Mouse (Mus musculus): Measurements from ENCODE around the gene Gjb1. TPM values are rescaled to one million over a fixed set of nuclear protein-coding genes. Genes with fewer than 3 reads are reported as not detected.

Gjb1 gene
- polyA plus RNA-seq, 1 experiment from 2014 or later: 1.3 TPM

DNA sequence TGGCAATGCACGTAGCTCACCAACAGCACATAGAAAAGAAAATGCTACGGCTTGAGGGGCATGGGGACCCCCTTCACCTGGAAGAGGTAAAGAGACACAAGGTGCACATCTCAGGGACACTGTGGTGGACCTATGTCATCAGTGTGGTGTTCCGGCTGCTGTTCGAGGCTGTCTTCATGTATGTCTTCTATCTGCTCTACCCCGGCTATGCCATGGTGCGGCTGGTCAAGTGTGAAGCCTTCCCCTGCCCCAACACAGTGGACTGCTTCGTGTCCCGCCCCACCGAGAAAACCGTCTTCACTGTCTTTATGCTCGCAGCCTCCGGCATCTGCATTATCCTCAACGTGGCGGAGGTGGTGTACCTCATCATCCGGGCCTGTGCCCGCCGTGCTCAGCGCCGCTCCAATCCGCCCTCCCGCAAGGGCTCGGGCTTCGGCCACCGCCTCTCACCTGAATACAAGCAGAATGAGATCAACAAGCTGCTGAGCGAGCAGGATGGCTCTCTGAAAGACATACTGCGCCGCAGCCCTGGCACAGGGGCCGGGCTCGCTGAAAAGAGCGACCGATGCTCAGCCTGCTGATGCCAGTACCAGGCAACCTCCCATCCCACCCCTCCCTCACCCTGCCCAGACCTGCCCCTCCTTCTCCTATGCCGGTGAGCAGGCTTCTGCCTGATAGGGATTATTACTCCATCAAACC is 8.4 kb downstream of the Gjb1 start:
- WGBS: 22% methylated on average over 32 of the region's 32 CpGs
- Histone ChIP-seq H3K27me3 (ENCODE audit: control insufficient read depth, insufficient read depth, low read depth, low read length) (no peaks in the 10 kb centered on the region), H3K4me3 (ENCODE audit: low read depth, low read length) (peak overlapping the region; percentile 32), H3K9ac (ENCODE audit: low read depth, low read length) (peak overlapping the region; percentile 62), H3K9me3 (replicated peaks; ENCODE audit: control insufficient read depth, low read length, poor library complexity, severe bottlenecking) (no peaks in the 10 kb centered on the region), H3K36me3 (ENCODE audit: control insufficient read depth, insufficient read depth, low read length) (no peaks in the 10 kb centered on the region), H3K4me1 (ENCODE audit: control insufficient read depth, insufficient read depth, low read length) (peaks cover 3% of the 10 kb centered on the region), H3K4me2 (ENCODE audit: low read length) (peak overlapping the region; percentile 54), H3K27ac (ENCODE audit: low read length) (peak overlapping the region; percentile 58)
- peak; percentile 77 for ATAC-seq

GRCm38 (mm10) chrX:101386222-101386621 is 10.0 kb downstream of the Gjb1 start:
- no peaks in the 10 kb centered on the region for H3K27me3 ChIP-seq (ENCODE audit: control insufficient read depth, insufficient read depth, low read depth, low read length)
- no peak overlapping the region for H3K27ac ChIP-seq (ENCODE audit: low read length)
- H3K36me3 ChIP-seq (ENCODE audit: control insufficient read depth, insufficient read depth, low read length): no peaks in the 10 kb centered on the region
- H3K9ac ChIP-seq (ENCODE audit: low read depth, low read length): no peak overlapping the region
- peaks cover 3% of the 10 kb centered on the region for H3K4me1 ChIP-seq (ENCODE audit: control insufficient read depth, insufficient read depth, low read length)
- no peak overlapping the region for H3K4me3 ChIP-seq (ENCODE audit: low read depth, low read length)
- no peak overlapping the region for H3K4me2 ChIP-seq (ENCODE audit: low read length)
- WGBS: 34% methylated on average over 4 of the region's 4 CpGs
- ATAC-seq: no peak
- no peaks in the 10 kb centered on the region for H3K9me3 ChIP-seq (replicated peaks; ENCODE audit: control insufficient read depth, low read length, poor library complexity, severe bottlenecking)

DNA sequence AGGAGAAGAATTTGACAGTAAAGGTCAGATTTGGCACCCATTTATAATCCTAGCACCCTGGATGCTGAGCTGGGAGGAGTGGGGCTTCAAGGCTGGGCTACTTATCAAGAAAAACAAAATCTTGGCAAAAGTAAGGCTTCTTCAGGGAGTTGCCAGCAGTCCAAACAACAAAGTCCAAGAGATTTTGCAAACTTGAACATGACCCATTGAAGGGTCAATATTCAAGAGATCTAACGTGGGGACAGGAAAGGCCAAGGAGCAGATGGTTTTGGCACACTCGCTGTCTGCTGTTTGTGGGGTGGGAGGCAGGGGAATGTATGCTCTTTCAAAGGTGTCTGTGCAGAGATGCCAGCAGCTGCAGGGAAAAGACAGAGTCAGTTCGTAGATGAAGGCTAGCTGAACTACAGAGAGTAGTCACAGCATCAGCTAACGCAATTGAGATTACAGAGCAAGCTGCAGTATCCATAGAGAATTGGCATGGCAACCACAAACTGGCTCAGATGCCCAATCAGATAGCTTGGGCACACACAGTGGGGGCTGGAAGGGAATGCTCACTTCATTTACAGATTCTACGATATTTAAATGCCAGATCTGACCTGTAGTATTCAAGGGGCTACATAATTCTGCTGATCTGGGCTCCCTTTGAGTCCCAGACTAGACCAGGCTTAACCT is 12.8 kb downstream of the Gjb1 start:
- Histone ChIP-seq H3K36me3 (ENCODE audit: control insufficient read depth, insufficient read depth, low read length) (no peaks in the 10 kb centered on the region), H3K9me3 (replicated peaks; ENCODE audit: control insufficient read depth, low read length, poor library complexity, severe bottlenecking) (no peaks in the 10 kb centered on the region), H3K4me1 (ENCODE audit: control insufficient read depth, insufficient read depth, low read length) (peaks cover 3% of the 10 kb centered on the region; the same call in 1 of the 2 replicates), H3K4me2 (ENCODE audit: low read length) (no peak overlapping the region), H3K27ac (ENCODE audit: low read length) (peak overlapping the region; percentile 26; the same call in 1 of the 2 replicates), H3K9ac (ENCODE audit: low read depth, low read length) (no peak overlapping the region), H3K4me3 (ENCODE audit: low read depth, low read length) (no peak overlapping the region), H3K27me3 (ENCODE audit: control insufficient read depth, insufficient read depth, low read depth, low read length) (no peaks in the 10 kb centered on the region)
- WGBS: 55% methylated on average over 5 of the region's 5 CpGs
- ATAC-seq: peak; percentile 49; the same call in 1 of the 2 replicates

DNA sequence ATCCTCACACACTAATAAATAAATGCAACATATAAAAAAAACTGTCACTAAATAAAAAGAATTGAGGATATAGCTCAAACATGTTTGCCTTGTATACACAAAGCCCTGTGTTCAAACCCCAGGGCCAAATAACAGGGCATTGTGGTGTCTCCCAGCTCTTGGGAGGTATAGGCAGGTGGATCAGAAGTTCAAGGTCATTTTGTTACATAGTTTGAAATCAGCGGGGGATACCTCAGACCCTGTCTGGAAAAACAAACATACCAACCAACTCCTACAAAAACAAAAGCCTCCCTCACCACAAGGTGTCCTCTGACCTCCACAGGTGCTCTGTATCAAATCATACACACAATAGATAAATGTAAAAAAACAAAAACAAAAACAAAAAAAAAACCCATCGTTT is 18.2 kb downstream of the Gjb1 start:
- Histone ChIP-seq H3K4me3 (ENCODE audit: low read depth, low read length) (no peak overlapping the region), H3K9me3 (replicated peaks; ENCODE audit: control insufficient read depth, low read length, poor library complexity, severe bottlenecking) (no peaks in the 10 kb centered on the region), H3K4me1 (ENCODE audit: control insufficient read depth, insufficient read depth, low read length) (no peaks in the 10 kb centered on the region), H3K4me2 (ENCODE audit: low read length) (no peak overlapping the region), H3K36me3 (ENCODE audit: control insufficient read depth, insufficient read depth, low read length) (no peaks in the 10 kb centered on the region), H3K9ac (ENCODE audit: low read depth, low read length) (no peak overlapping the region), H3K27me3 (ENCODE audit: control insufficient read depth, insufficient read depth, low read depth, low read length) (peaks cover 4% of the 10 kb centered on the region), H3K27ac (ENCODE audit: low read length) (no peak overlapping the region)
- WGBS: 69% methylated on average over 2 of the region's 2 CpGs
- ATAC-seq: no peak

DNA sequence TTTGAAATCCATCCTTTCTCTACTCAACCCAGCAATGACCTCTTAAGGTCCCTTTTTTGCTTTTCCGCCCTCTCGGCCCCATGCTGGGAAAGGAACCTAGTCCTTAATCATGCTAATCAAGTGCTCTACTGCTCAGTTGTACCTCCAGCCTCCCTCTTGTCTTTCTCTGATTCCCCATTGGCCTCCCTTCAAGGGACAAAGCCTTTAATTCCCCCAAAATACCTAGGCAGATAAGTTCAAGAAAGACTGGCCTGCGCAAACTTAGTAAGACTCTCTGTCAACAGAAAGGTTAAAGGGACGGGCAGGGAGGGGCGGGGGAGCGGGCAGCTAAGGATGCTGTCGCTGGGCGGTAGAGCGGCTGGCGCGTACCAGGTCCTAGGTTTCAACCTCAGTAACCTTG is 20.3 kb downstream of the Gjb1 start:
- no peaks in the 10 kb centered on the region for H3K4me1 ChIP-seq (ENCODE audit: control insufficient read depth, insufficient read depth, low read length)
- H3K36me3 ChIP-seq (ENCODE audit: control insufficient read depth, insufficient read depth, low read length): no peaks in the 10 kb centered on the region
- no peaks in the 10 kb centered on the region for H3K9me3 ChIP-seq (replicated peaks; ENCODE audit: control insufficient read depth, low read length, poor library complexity, severe bottlenecking)
- no peak overlapping the region for H3K27ac ChIP-seq (ENCODE audit: low read length)
- no peak for ATAC-seq
- H3K4me3 ChIP-seq (ENCODE audit: low read depth, low read length): no peak overlapping the region
- no peak overlapping the region for H3K4me2 ChIP-seq (ENCODE audit: low read length)
- no peak overlapping the region for H3K9ac ChIP-seq (ENCODE audit: low read depth, low read length)
- 18% methylated on average over 11 of the region's 11 CpGs for WGBS
- peaks cover 4% of the 10 kb centered on the region for H3K27me3 ChIP-seq (ENCODE audit: control insufficient read depth, insufficient read depth, low read depth, low read length)

DNA sequence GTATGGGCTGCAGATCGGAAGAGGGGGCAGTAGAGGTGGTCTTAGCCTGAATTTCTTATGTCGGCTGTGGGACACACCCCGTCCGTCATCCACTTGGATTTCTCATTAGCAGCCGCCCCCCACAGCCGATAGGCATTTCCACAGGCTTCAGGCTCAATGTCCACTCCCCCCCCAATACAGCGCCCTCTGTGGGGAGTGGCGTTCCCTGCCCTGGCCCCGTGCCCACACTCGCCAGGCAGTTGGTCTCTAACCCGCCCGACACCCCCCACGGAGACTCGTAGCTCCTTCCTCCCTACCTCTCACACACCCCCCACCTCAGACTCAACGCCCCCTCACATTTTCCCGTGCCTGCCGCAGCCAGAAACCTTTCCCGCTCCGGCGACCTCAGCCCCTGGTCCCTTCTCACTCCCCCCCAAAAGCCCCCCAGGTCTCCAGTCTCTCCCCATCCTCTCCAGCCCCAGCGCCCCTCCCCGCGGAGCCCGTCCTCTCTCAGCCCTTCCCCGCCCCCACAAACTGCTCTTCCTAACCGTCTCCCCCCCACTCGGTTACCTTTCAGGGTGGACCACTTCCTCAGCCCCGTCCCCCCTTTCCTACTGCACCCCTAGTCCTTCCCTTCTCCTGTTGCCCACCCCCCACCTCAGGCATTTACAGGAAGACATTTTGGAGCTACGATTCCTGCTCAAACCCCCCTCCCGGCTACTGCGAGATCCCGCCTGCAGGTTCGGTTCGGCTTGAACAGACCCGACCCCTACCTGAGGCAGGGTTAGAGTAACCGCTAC is 43.0 kb downstream of the Gjb1 start:
- peak overlapping the region; percentile 91 for H3K27ac ChIP-seq (ENCODE audit: low read length)
- H3K4me2 ChIP-seq (ENCODE audit: low read length): peak overlapping the region; percentile 61
- H3K4me1 ChIP-seq (ENCODE audit: control insufficient read depth, insufficient read depth, low read length): peaks cover 17% of the 10 kb centered on the region
- H3K9ac ChIP-seq (ENCODE audit: low read depth, low read length): peak overlapping the region; percentile 76
- no peak for ATAC-seq
- H3K4me3 ChIP-seq (ENCODE audit: low read depth, low read length): peak overlapping the region; percentile 58
- WGBS: 31% methylated on average over 31 of the region's 36 CpGs
- H3K9me3 ChIP-seq (replicated peaks; ENCODE audit: control insufficient read depth, low read length, poor library complexity, severe bottlenecking): no peaks in the 10 kb centered on the region
- H3K27me3 ChIP-seq (ENCODE audit: control insufficient read depth, insufficient read depth, low read depth, low read length): no peaks in the 10 kb centered on the region
- 0 out of 2 replicates have a peak, but pooled peaks cover 2% of the 10 kb centered on the region for H3K36me3 ChIP-seq (ENCODE audit: control insufficient read depth, insufficient read depth, low read length)

GRCm38 (mm10) chrX:101419725-101420699 is 43.8 kb downstream of the Gjb1 start:
- Histone ChIP-seq H3K4me1 (ENCODE audit: control insufficient read depth, insufficient read depth, low read length) (peaks cover 17% of the 10 kb centered on the region), H3K4me3 (ENCODE audit: low read depth, low read length) (peak overlapping the region; percentile 58), H3K27me3 (ENCODE audit: control insufficient read depth, insufficient read depth, low read depth, low read length) (no peaks in the 10 kb centered on the region), H3K4me2 (ENCODE audit: low read length) (peak overlapping the region; percentile 56), H3K27ac (ENCODE audit: low read length) (peak overlapping the region; percentile 91), H3K9me3 (replicated peaks; ENCODE audit: control insufficient read depth, low read length, poor library complexity, severe bottlenecking) (no peaks in the 10 kb centered on the region), H3K9ac (ENCODE audit: low read depth, low read length) (peak overlapping the region; percentile 76), H3K36me3 (ENCODE audit: control insufficient read depth, insufficient read depth, low read length) (0 out of 2 replicates have a peak, but pooled peaks cover 2% of the 10 kb centered on the region)
- WGBS: 20% methylated on average over 50 of the region's 54 CpGs
- ATAC-seq: peak; percentile 96

DNA sequence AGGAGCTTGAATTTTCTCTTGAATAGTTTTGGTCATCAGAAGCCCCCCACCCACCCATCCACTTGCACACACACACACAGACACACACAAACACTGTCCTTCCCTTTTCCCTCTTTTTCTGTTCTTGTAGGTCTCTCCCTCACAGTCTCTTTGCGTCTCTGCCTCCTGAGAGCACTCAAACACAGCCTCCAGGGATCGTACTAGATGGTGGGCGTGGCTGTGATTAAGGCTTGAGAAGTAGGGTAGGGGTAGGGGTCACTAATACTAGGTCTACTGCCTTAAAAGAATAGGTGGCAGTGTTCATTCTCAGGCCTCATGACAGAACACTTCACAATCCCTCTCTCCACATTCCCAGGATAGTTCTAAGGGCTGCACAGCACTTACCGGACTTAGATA is 44.5 kb downstream of the Gjb1 start, which contains the start of gene Zmym3:
Gene Zmym3 (minus strand): TSS at position 150 of the 396 bp plus-strand sequence.
- H3K27me3 ChIP-seq (ENCODE audit: control insufficient read depth, insufficient read depth, low read depth, low read length): no peaks in the 10 kb centered on the region
- H3K4me1 ChIP-seq (ENCODE audit: control insufficient read depth, insufficient read depth, low read length): peaks cover 17% of the 10 kb centered on the region
- peak within 1 kb of the TSS; percentile 56 for H3K4me2 ChIP-seq (ENCODE audit: low read length)
- H3K27ac ChIP-seq (ENCODE audit: low read length): peak within 1 kb of the TSS; percentile 91
- no peaks in the 10 kb centered on the region for H3K36me3 ChIP-seq (ENCODE audit: control insufficient read depth, insufficient read depth, low read length)
- peak; percentile 5; the same call in 1 of the 2 replicates for ATAC-seq
- peak within 1 kb of the TSS; percentile 58 for H3K4me3 ChIP-seq (ENCODE audit: low read depth, low read length)
- H3K9ac ChIP-seq (ENCODE audit: low read depth, low read length): peak within 1 kb of the TSS; percentile 76
- no peaks in the 10 kb centered on the region for H3K9me3 ChIP-seq (replicated peaks; ENCODE audit: control insufficient read depth, low read length, poor library complexity, severe bottlenecking)
- 33% methylated on average over 4 of the region's 4 CpGs for WGBS
